Mouse (Mus musculus) spleen, adult 2 months (tissue): ENCODE results near the gene Ap3b2. TPM values are rescaled to one million over a fixed set of nuclear protein-coding genes. Genes with fewer than 3 reads are reported as not detected.
A peak's percentile ranks its signal among the peaks of the same experiment; 100 is the strongest.

Source experiments
- DNase-seq, 2 experiments: peaks; one replicate each; pipeline versions ENCODE4 v3.0.0 to v3.0.0-alpha.2; 2012 to 2021; ENCODE audit warnings: low spot score in 2 of 2, low read depth in 1 of 2
- H3K27ac ChIP-seq: fragments of 200-500 bp; 2 replicates; pipeline ENCODE4 v1.5.1; 2012; ENCODE audit warnings: low read length, inconsistent platforms; ENCODE audit not compliant: insufficient read depth
- H3K27me3 ChIP-seq: fragments of 200-500 bp; 2 replicates; pipeline ENCODE4 v1.6.1; 2012; ENCODE audit warnings: mild to moderate bottlenecking, moderate library complexity, low read length, inconsistent platforms; ENCODE audit not compliant: control insufficient read depth, insufficient read depth
- H3K36me3 ChIP-seq: fragments of 200-500 bp; 2 replicates; pipeline ENCODE4 v1.6.1; 2012; ENCODE audit warnings: mild to moderate bottlenecking, low read length, inconsistent platforms; ENCODE audit not compliant: control insufficient read depth, insufficient read depth
- H3K4me1 ChIP-seq: fragments of 200-500 bp; 2 replicates; pipeline ENCODE4 v1.6.1; 2011; ENCODE audit warnings: inconsistent platforms; ENCODE audit not compliant: control insufficient read depth, insufficient read depth, insufficient read length
- H3K4me3 ChIP-seq: fragments of 200-500 bp; 2 replicates; pipeline ENCODE4 v1.5.1; 2011; ENCODE audit warnings: mild to moderate bottlenecking, inconsistent platforms; ENCODE audit not compliant: insufficient read depth, insufficient read length; ENCODE audit errors: extremely low read depth
- CTCF ChIP-seq: fragments of 200-500 bp; IDR thresholded peaks from 2 replicates; pipeline ENCODE4 v1.5.1; 2011; ENCODE audit warnings: mild to moderate bottlenecking, inconsistent platforms; ENCODE audit not compliant: insufficient read depth, insufficient read length, insufficient replicate concordance; ENCODE audit errors: extremely low read depth
- POLR2A ChIP-seq: fragments of 200-500 bp; IDR thresholded peaks from 2 replicates; pipeline ENCODE4 v1.6.1; 2011; ENCODE audit warnings: low read depth, low read length, inconsistent platforms
- WGBS: fragments of 180-500 bp; shearing (Covaris S2); methylation state at CpG from one replicate; pipeline ENCODE4 v1.1.7; 2018; 5-methylcytosine and 5-hydroxymethylcytosine counted together
- polyA plus RNA-seq: library from polyadenylated mRNA; depleted of rRNA; stranded (reverse); fragments of >200 nt; gene quantifications from 2 replicates; pipeline ENCODE4 v1.2.3, GENCODE M21; 2012; rRNA removed

Gene Ap3b2
- polyA plus RNA-seq, 1 experiment = not detected

GRCm38 (mm10) chr7:81453443-81454274 lies 40.1 kb downstream of the Ap3b2 start:
- no peak for DNase-seq
- WGBS = 10% methylated on average over 83 of the region's 84 CpGs
- Histone ChIP-seq H3K4me3 (peak overlapping the region; percentile 39; the same call in 1 of the 2 replicates), H3K27me3 (peaks cover 26% of the 10 kb centered on the region), H3K4me1 (peaks cover 12% of the 10 kb centered on the region; the same call in 1 of the 2 replicates), H3K36me3 (no peaks in the 10 kb centered on the region), H3K27ac (no peak overlapping the region)
- TF ChIP-seq POLR2A (no peak), CTCF (no peak)

GRCm38 (mm10) chr7:81452971-81453441 lies 40.7 kb downstream of the Ap3b2 start:
- no peak overlapping the region for H3K27ac ChIP-seq

More at GRCm38 (mm10) chr7:81452971-81453441, 40.7 kb downstream of the Ap3b2 start:
- Histone ChIP-seq H3K36me3 (no peaks in the 10 kb centered on the region), H3K4me1 (peaks cover 12% of the 10 kb centered on the region; the same call in 1 of the 2 replicates), H3K4me3 (no peak overlapping the region), H3K27me3 (peaks cover 26% of the 10 kb centered on the region)
- DNase-seq = no peak
- TF ChIP-seq POLR2A (no peak), CTCF (no peak)
- WGBS = 13% methylated on average over 21 of the region's 21 CpGs

Other genes starting within 250 kb of the Ap3b2 start
- 776 and 827 TPM in 2 replicates for gene Rps17, start 148.7 kb downstream of the Ap3b2 start, polyA plus RNA-seq
- 0.66 and 1.1 TPM in 2 replicates for gene Cpeb1, start 38.5 kb downstream of the Ap3b2 start, polyA plus RNA-seq
- gene BC048679, start 4.4 kb upstream of the Ap3b2 start, polyA plus RNA-seq = not detected in 2 replicates
- 0.62 and 0.72 TPM in 2 replicates for gene Fsd2, start 73.0 kb upstream of the Ap3b2 start, polyA plus RNA-seq
- 21.4 and 34.6 TPM in 2 replicates for gene Whamm, start 77.3 kb upstream of the Ap3b2 start, polyA plus RNA-seq
- 0.95 and 1.4 TPM in 2 replicates for gene Homer2, start 213.6 kb upstream of the Ap3b2 start, polyA plus RNA-seq